Mouse (Mus musculus): ENCODE results near the gene Oip5.
A peak's percentile ranks its signal among the peaks of the same experiment; 100 is the strongest.
"Not testable (repeated sequence)": the region's sequence is repeated elsewhere in the genome, so short reads cannot be mapped to it uniquely, and the experiment has no call there.

Oip5 gene

GRCm38 (mm10) chr2:119618199-119618982 lies at the start of gene Oip5, which contains the start of gene Nusap1:
Gene Oip5, minus strand, starts transcription at chr2:119618469.
Gene Nusap1, plus strand, starts transcription at chr2:119618298.
- peak; percentile 97 for DNase-seq (ENCODE audit: low spot score)

DNA sequence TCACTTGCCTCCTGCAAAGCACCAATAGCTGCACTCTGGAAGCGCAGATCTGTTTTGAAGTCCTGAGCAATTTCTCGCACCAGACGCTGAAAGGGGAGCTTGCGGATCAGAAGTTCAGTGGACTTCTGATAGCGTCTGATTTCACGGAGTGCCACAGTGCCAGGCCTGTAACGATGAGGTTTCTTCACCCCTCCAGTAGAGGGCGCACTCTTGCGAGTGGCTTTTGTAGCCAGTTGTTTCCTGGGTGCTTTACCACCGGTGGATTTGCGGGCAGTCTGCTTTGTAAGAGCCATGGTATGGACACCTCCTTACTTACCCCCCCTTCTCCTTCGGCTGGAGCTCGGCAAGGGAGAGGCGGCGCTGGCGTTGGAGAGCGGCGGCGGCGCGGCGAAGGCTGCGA lies 47.5 kb upstream of the Oip5 start:
- DNase-seq (ENCODE audit: low spot score), result not testable (repeated sequence)

- DNase-seq (ENCODE audit: low spot score), result peak; percentile 88
Measured at GRCm38 (mm10) chr2:119662220-119663182, 44.2 kb upstream of the Oip5 start, which contains the start of gene Ndufaf1. Gene Ndufaf1, minus strand, starts transcription at chr2:119662827.

GRCm38 (mm10) chr2:119644254-119644653 lies 26.0 kb upstream of the Oip5 start:
- DNase-seq (ENCODE audit: low spot score), result no peak

DNA sequence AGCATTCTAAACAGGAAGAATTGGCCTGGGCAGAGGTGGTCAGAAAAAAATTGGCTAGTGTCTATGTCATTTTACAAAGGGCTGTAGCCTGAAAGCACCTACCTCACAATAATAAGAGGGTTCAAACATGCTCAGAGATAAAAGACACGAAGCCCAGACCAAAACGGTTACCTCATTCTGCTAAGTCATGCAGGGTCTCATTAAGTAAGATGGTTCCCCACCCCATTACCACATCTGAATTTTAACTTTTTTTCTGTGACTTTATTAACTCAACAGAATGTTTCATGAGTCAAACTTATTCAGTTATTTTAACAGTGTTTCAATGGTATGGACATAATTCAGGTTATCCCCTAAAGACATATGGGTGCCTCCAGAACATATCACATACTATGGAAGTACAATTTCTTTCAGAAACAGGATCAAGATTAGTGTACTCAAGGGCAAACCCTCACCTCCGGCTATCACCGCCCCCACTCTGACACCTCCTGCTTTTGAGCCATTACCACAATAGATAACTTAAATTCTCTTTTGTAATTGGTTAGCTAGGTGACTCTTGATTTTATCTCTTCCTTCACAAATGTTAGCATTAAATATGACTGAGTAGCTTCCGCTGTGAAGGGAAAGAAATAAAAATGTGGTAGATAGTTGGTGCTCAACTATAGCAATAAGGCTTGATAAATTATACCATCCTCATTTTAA lies 23.1 kb upstream of the Oip5 start:
- no peak for DNase-seq (ENCODE audit: low spot score)

DNA sequence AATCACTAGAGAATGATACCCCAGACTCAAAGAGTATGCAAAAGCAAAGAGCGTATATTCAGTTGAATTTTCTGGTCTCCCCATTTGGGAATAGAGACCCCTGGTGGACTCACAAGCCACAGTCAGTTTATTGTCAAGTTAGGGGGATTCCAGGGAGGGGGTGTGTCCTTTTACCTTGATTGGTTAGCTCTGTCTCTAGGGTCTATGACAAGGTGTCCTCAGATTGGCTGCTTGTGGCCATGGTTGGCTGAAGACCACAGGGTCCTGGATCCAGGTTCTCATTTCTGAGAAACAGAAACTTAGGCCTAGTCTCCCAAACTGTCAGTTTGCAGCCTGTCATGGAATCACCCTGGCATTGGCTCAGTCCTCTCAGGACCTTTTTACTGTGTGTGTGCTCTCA lies 18.5 kb upstream of the Oip5 start:
- peak; percentile 7 for DNase-seq (ENCODE audit: low spot score)

DNA sequence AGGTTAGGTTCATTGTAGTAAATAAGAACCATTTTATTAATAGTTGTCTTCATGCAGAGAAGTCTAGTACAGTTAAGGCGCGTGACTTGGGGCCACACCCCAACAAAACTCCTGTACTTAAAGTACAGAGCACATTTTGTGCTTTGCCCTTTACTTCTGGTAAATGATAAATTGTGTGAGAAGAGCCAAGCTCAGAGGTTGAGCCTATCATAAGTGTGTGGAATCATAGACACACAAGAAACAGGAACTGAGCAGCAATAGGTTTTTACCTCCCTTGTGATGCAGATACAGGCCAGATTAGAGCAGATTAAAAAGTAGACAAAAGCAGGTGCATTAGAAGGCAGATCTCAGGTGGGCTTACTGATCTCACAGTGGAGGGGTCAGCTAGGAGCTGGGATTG lies 3.0 kb upstream of the Oip5 start:
- no peak for DNase-seq (ENCODE audit: low spot score)

DNA sequence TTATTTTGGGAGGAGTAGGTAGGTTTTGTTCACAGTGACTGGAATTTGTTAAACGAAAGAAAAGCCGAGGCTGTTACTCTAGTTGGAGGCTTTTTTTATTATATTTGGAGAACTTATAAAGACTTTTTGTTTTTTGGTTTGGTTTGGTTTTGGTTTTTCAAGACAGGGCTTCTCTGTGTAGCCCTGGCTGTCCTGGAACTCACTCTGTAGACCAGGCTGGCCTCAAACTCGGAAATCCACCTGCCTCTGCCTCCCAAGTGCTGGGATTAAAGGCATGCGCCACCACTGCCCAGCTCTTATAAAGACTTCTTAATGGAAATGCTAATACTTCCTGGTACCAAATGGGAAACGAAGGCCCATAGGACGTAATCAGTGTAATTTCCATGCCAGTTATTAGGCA lies 733 bp upstream of the Oip5 start:
- not testable (repeated sequence) for DNase-seq (ENCODE audit: low spot score)

GRCm38 (mm10) chr2:119617841-119618198 lies 449 bp downstream of the Oip5 start:
- DNase-seq (ENCODE audit: low spot score), result no peak

DNA sequence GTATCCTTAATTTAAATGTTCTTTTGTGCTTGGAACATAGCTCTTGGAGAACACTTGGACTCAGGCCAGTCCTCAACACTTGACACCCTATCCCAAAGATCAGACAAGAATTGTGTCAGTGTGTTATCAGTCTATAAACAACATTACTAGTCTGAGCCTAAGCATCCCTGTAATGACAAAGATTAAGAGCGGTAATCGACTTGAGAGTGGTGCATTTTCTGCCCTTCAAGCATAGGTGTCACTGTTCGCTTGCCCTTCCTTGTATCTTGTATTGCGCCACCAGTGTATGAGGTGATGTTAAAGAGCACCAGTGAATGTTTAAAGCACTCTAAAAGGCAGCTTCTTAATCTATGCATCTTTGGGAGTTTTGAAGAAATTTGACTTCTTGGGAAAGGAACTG lies 11.2 kb downstream of the Oip5 start:
- DNase-seq (ENCODE audit: low spot score), result no peak

- DNase-seq (ENCODE audit: low spot score), result no peak
Measured at GRCm38 (mm10) chr2:119605361-119605973, 12.8 kb downstream of the Oip5 start.

DNA sequence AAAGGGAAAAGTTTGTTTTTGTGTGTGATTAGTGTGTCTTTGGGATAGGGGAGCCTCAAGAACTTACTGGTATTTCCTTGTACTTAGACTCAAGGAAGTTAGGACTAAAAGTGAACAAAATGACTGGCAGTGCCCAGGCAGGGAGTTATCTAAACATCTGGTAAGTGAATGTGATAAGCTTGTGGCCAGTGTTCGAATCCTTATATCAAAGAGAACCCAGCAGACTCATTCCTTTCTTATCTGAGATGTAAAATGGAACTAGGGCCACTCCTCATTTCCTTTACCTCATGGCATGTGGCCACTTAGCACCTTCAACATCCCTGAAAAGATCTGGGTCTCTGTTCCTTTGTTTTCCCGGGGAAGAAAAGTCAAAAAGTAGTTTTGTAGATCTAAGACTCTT lies 14.4 kb downstream of the Oip5 start:
- DNase-seq (ENCODE audit: low spot score), result no peak

DNA sequence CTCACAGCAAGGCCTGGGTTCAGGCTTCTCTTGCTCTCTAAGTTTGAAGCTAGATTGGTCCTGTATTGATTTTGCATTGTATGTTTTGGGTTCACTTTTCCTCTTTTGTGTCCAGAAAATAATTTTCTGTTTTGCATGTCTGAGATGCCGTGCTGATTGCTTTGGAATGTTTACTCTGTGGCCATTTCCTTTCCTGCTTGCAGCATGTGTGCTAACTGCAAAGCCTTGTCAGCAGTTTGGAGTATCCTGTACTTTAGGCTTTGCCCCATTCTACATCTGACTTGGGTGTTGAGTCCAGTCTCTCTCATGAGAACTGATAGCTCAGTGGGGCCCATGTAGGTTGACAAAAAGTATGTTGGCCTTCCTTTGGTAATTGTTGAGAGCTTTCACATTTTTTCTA lies 15.8 kb downstream of the Oip5 start:
- DNase-seq (ENCODE audit: low spot score), result no peak

GRCm38 (mm10) chr2:119601575-119601974 lies 16.7 kb downstream of the Oip5 start:
- DNase-seq (ENCODE audit: low spot score), result not testable (repeated sequence)

DNA sequence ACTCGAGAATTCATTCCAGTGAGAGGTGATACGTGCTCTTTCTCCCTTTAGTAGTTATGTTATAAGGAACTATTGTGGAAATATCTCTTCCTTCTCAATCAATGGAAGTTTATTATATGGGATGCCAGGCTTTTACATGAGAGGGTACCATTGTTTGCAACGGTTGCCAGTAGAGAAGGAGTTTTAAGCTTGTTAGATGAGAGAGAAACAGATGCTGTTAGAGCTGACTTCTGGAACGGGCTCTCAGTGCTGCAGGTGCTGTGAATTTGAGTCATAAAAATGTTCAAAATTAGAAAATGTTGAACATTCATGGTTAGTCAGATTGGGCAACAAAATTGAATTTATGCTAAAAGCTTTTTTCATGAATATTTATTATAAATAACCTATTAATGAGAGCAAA lies 17.2 kb downstream of the Oip5 start:
- DNase-seq (ENCODE audit: low spot score), result no peak

GRCm38 (mm10) chr2:119596781-119597330 lies 21.4 kb downstream of the Oip5 start:
- DNase-seq (ENCODE audit: low spot score), result no peak

DNA sequence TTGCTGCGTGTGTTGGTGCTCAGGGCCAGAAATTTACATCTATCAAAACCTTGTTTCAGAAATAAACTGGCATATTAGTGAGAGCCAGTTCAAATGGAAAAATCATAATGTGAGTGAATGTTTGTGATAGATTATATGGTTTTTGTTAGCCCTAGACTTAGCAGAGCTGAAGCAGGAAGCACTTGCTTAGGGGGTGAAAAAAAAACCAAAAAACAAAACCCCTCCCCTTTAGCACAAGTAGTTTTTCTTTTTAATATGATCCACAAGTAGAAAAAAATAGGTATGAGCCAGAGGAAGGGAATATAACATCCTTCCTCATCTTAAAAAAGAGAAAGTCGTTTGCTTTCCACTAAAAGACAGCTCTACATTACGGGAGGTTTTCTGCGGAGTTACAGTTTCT lies 23.0 kb downstream of the Oip5 start:
- DNase-seq (ENCODE audit: low spot score), result no peak

GRCm38 (mm10) chr2:119594113-119594981 lies 23.9 kb downstream of the Oip5 start:
- peak; percentile 99 for DNase-seq (ENCODE audit: low spot score)

GRCm38 (mm10) chr2:119593765-119594112 lies 24.5 kb downstream of the Oip5 start:
- no peak for DNase-seq (ENCODE audit: low spot score)

DNA sequence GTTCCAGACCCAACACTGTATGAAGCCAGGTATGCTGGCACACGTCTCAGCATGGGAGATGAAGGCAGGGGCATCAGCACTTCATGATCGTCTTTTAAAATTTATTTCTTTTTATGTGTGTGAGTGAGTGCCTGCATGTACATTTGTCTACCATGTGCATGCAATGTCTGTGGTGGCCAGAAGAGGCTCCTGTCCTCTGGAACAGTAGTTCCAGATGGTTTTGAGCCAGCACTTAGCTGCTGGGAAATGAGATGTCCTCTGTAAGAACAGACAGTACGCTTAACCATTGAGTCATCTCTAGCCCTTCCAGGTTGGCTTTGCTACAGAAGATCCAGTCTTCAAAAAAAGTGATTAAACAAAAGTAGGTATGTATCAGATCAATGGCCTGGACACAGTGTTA lies 27.0 kb downstream of the Oip5 start:
- DNase-seq (ENCODE audit: low spot score), result no peak

- peak; percentile 75 for DNase-seq (ENCODE audit: low spot score)
Measured at GRCm38 (mm10) chr2:119587383-119587782, 30.9 kb downstream of the Oip5 start.

Measured in retina, embryonic 14.5 days (tissue).